Mouse (Mus musculus) CH12F3 (cell line): ENCODE data around the gene Olfr1284.
"Not testable (repeated sequence)": the region's sequence is repeated elsewhere in the genome, so short reads cannot be mapped to it uniquely, and the experiment has no call there.

ENCODE experiments used
- in situ Hi-C: fragments of 300-500 bp; cut with MboI; formaldehyde crosslinking; loops from 2 replicates; pipeline ENCODE4 v1.14.3; 2020; ENCODE audit warnings: low sequenced_read_pairs

Gene Olfr1284

DNA sequence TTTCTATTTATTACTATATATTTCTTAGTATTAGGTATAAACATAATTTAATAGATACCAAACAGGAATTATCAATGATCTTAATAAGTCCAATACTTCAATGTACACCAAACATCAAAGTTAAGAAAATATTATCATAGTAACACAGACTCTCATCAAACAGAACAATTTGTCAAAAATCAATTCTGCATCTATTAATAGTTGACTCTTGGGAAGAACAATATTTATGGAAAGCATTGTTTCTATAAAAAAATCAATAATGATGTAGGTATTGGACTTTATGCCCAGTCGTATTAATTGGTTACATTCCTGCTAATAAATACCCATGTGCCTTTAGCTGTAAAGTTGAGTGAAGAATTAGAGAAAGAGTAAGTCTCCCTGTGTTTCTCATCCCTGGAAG is at the start of gene Olfr1284:
TSS of gene Olfr1284 (plus strand) at position 301 of the 400 bp plus-strand sequence.
- in situ Hi-C loops: no loop called here

DNA sequence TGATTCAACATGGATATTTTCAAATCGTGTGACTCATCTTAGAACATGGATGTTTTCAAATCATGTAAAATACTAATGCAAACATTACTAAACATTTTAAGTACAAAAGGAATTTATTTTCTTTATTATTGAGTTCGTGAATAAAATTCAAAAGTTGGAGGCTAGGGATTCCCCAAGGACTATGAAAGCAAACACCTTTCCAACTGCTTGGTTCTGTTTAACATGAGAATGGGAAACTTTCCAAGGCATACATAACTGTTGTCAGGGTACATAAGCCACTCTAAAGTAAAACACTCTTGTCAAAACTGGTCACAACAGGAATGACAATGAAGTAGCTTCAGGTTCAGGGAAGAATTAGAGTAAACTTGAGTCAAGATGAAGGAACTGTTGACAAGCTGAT is 49.1 kb upstream of the Olfr1284 start, which contains the start of gene Olfr1281:
TSS of gene Olfr1281 (plus strand) at position 301 of the 400 bp plus-strand sequence.
- in situ Hi-C loops: no loop called here

- in situ Hi-C loops: not testable (repeated sequence)
Measured at GRCm38 (mm10) chr2:111333721-111334120, 41.6 kb upstream of the Olfr1284 start.

GRCm38 (mm10) chr2:111335976-111336375 is 39.3 kb upstream of the Olfr1284 start, which contains the start of gene Olfr1282:
TSS of gene Olfr1282 (minus strand) at chr2:111336076.
- in situ Hi-C loops: no loop called here

- in situ Hi-C loops: no loop called here
Measured at GRCm38 (mm10) chr2:111366490-111366889, 8.8 kb upstream of the Olfr1284 start, which contains the start of gene Olfr1283. TSS of gene Olfr1283 (plus strand) at chr2:111366790.

- in situ Hi-C loops: no loop called here
Measured at GRCm38 (mm10) chr2:111422931-111423330, 47.6 kb downstream of the Olfr1284 start, which contains the start of gene Olfr1286. TSS of gene Olfr1286 (minus strand) at chr2:111423115.
